Mouse (Mus musculus) layer of hippocampus, postnatal 25 days (tissue): ENCODE measurements around the gene Rexo2. TPM values are rescaled to one million over a fixed set of nuclear protein-coding genes. Genes with fewer than 3 reads are reported as not detected.

ENCODE experiments used
- microRNA-seq, 2 experiments: library from miRNA; unstranded; fragments of <30 nt; microRNA quantifications; one replicate each; pipeline ENCODE4 v1.2.0; 2021
- total RNA-seq, 2 experiments: library from RNA; stranded (reverse); gene quantifications; 2 replicates each; pipeline ENCODE4 v1.2.3; 2021

Gene Rexo2
- total RNA-seq, 2 experiments from 2014 or later = 89.7 to 95.9 TPM

Small RNA genes lying within 50 kb of the gene (microRNA-seq; reads per million reads assigned to microRNA genes)
- 0 reads per million in 2 experiments for gene Gm23653

Other genes with a start within 250 kb of the Rexo2 start
- gene Nxpe2, start 127.2 kb downstream of the Rexo2 start, total RNA-seq = under 1 TPM; 0.12 to 0.21 TPM
- 10 to 100 TPM; 37.8 to 38.6 TPM for gene Rbm7, start 14.7 kb upstream of the Rexo2 start, total RNA-seq
- gene Gm5617, start 14.8 kb upstream of the Rexo2 start, total RNA-seq = 10 to 100 TPM; 11.7 to 14.2 TPM
- gene Nnmt, start 124.5 kb upstream of the Rexo2 start, total RNA-seq = 1 to 10 TPM; 1.2 to 1.6 TPM